Mouse (Mus musculus) CH12.LX (cell line): Measurements from ENCODE around the gene Zfp30.

Source experiments
- CHD1 ChIP-seq: IDR thresholded peaks from 2 replicates; pipeline ENCODE4 v1.6.1; 2012; ENCODE audit warnings: low read depth, low read length, improper control_type of control experiment, inconsistent platforms
- CTCF ChIP-seq, 2 experiments: IDR thresholded peaks in 1 of 2; conservative IDR thresholded peaks in 1 of 2; 2 replicates each; pipeline ENCODE4 v1.5.1; 2011 to 2012; ENCODE audit warnings: low read depth in 2 of 2, low read length in 2 of 2, improper control_type of control experiment in 1 of 2, inconsistent platforms in 1 of 2, mild to moderate bottlenecking in 1 of 2, moderate library complexity in 1 of 2
- EP300 ChIP-seq: IDR thresholded peaks from 2 replicates; pipeline ENCODE4 v1.6.1; 2011; ENCODE audit warnings: low read length, improper control_type of control experiment
- ETS1 ChIP-seq: conservative IDR thresholded peaks from 2 replicates; pipeline ENCODE4 v1.6.1; 2012; ENCODE audit warnings: low read depth, mild to moderate bottlenecking, inconsistent platforms, low read length, improper control_type of control experiment, moderate library complexity
- IRF4 ChIP-seq: IDR thresholded peaks from 2 replicates; pipeline ENCODE4 v1.6.1; 2014; ENCODE audit warnings: low read depth, mild to moderate bottlenecking, inconsistent platforms, low read length, improper control_type of control experiment
- JUN ChIP-seq: IDR thresholded peaks from 2 replicates; pipeline ENCODE4 v1.6.1; 2011; ENCODE audit warnings: low read depth, mild to moderate bottlenecking, low read length, improper control_type of control experiment, moderate library complexity; ENCODE audit not compliant: insufficient read depth
- JUND ChIP-seq: conservative IDR thresholded peaks from 2 replicates; pipeline ENCODE4 v1.6.1; 2011; ENCODE audit warnings: low read depth, low read length, improper control_type of control experiment
- NRF1 ChIP-seq: IDR thresholded peaks from 2 replicates; pipeline ENCODE4 v1.6.1; 2014; ENCODE audit warnings: low read depth, mild to moderate bottlenecking, inconsistent platforms, low read length, improper control_type of control experiment, moderate library complexity
- POLR2A ChIP-seq: IDR thresholded peaks from 2 replicates; pipeline ENCODE4 v1.6.1; 2011; ENCODE audit warnings: low read depth, mild to moderate bottlenecking, improper control_type of control experiment, low read length
- POLR2AphosphoS2 ChIP-seq: IDR thresholded peaks from 2 replicates; pipeline ENCODE4 v1.6.1; 2011; ENCODE audit warnings: low read depth, low read length, improper control_type of control experiment
- TCF12 ChIP-seq: IDR thresholded peaks from 2 replicates; pipeline ENCODE4 v1.6.1; 2014; ENCODE audit warnings: low read depth, mild to moderate bottlenecking, inconsistent platforms, low read length, improper control_type of control experiment
- USF2 ChIP-seq: conservative IDR thresholded peaks from 2 replicates; pipeline ENCODE4 v1.6.1; 2011; ENCODE audit warnings: low read depth, low read length, improper control_type of control experiment
- ZNF384 ChIP-seq: IDR thresholded peaks from 2 replicates; pipeline ENCODE4 v1.6.1; 2012; ENCODE audit warnings: low read depth, low read length, improper control_type of control experiment, inconsistent platforms

GRCm38 (mm10) chr7:29814381-29814780 lies 30.6 kb downstream of the Zfp30 start:
- no peak for TF ChIP-seq ETS1
- TF ChIP-seq TCF12 = no peak
- no peak for TF ChIP-seq POLR2AphosphoS2
- no peak for TF ChIP-seq NRF1
- TF ChIP-seq JUND = no peak
- TF ChIP-seq CTCF (conservative IDR thresholded peaks at IDR 0.05 in 1 of 2, IDR thresholded peaks at IDR 0.05 in 1 of 2; ENCODE audit: low read depth in 2 of 2, low read length in 2 of 2) = no peak
- no peak for TF ChIP-seq IRF4
- no peak for TF ChIP-seq EP300
- no peak for TF ChIP-seq ZNF384
- no peak for TF ChIP-seq POLR2A
- no peak for TF ChIP-seq USF2
- TF ChIP-seq JUN = no peak
- no peak for TF ChIP-seq CHD1
